Mouse (Mus musculus) G1E (cell line): ENCODE measurements around the gene Mpdu1. TPM values are rescaled to one million over a fixed set of nuclear protein-coding genes. Genes with fewer than 3 reads are reported as not detected.
A peak's percentile ranks its signal among the peaks of the same experiment; 100 is the strongest.
"Not testable (repeated sequence)": the region's sequence is repeated elsewhere in the genome, so short reads cannot be mapped to it uniquely, and the experiment has no call there.

ENCODE experiments used
- ATAC-seq: 2 replicates; pipeline ENCODE4 v1.8.0; 2016; ENCODE audit warnings: mild to moderate bottlenecking; ENCODE audit not compliant: insufficient number of reproducible peaks, poor library complexity, low FRiP score, severe bottlenecking; ENCODE audit errors: extremely low read depth
- DNase-seq: peaks from one replicate; pipeline ENCODE4 v3.0.0; 2012; ENCODE audit warnings: low spot score
- H3K27me3 ChIP-seq: 2 replicates; pipeline ENCODE4 v1.6.1; 2012; ENCODE audit warnings: mild to moderate bottlenecking, low read length, inconsistent platforms; ENCODE audit not compliant: insufficient read depth
- H3K36me3 ChIP-seq: replicated peaks from 2 replicates; pipeline ENCODE3; 2012; ENCODE audit warnings: mild to moderate bottlenecking, inconsistent platforms
- H3K4me1 ChIP-seq: 2 replicates; pipeline ENCODE4 v1.6.1; 2012; ENCODE audit warnings: low read depth, low read length, inconsistent platforms, mixed read lengths; ENCODE audit not compliant: insufficient read depth
- H3K4me3 ChIP-seq: 2 replicates; pipeline ENCODE4 v1.5.1; 2012; ENCODE audit warnings: low read depth, mild to moderate bottlenecking, inconsistent platforms, low read length, moderate library complexity, mixed read lengths
- H3K9me3 ChIP-seq: replicated peaks from 2 replicates; pipeline ENCODE4 v1.6.1; 2012; ENCODE audit warnings: inconsistent platforms
- CTCF ChIP-seq: IDR thresholded peaks from 2 replicates; pipeline ENCODE4 v1.5.1; 2012; ENCODE audit warnings: low read depth, low read length, inconsistent platforms, mixed read lengths
- GATA1 ChIP-seq: IDR thresholded peaks from 2 replicates; pipeline ENCODE4 v1.6.1; 2012; ENCODE audit warnings: borderline replicate concordance, low read length, inconsistent platforms, mixed read lengths
- GATA2 ChIP-seq: IDR thresholded peaks from 2 replicates; pipeline ENCODE4 v1.6.1; 2012; ENCODE audit warnings: low read depth, low read length, inconsistent platforms, borderline replicate concordance
- POLR2AphosphoS5 ChIP-seq: IDR thresholded peaks from 2 replicates; pipeline ENCODE4 v1.6.1; 2012; ENCODE audit warnings: low read depth, low read length, inconsistent platforms; ENCODE audit not compliant: insufficient replicate concordance
- TAL1 ChIP-seq: conservative IDR thresholded peaks from 2 replicates; pipeline ENCODE4 v1.6.1; 2012; ENCODE audit warnings: low read depth, low read length, inconsistent platforms, mixed read lengths
- polyA plus RNA-seq: library from polyadenylated mRNA; stranded (reverse); fragments of >175 nt; gene quantifications from 2 replicates; pipeline ENCODE4 v1.2.3, GENCODE M21; 2012
- total RNA-seq, 2 experiments: library from RNA; stranded (forward) in 1 of 2; stranded (reverse) in 1 of 2; fragments of 200-1000 nt in 1 of 2; fragments of >200 nt in 1 of 2; fragmentation: Nextera tagmentation in 1 of 2; gene quantifications; 2 replicates each; pipeline ENCODE4 v1.2.3; 2014 to 2017

Mpdu1 gene
- total and polyA plus RNA-seq, 3 experiments = 24.9 to 43.4 (median 27.0) TPM

GRCm38 (mm10) chr11:69621571-69622268 is 40.7 kb downstream of the Mpdu1 start, which contains the start of gene Sat2:
TSS of gene Sat2 (plus strand) at chr11:69622024.
- H3K4me1 ChIP-seq = peaks cover 46% of the 10 kb centered on the region
- no peaks in the 10 kb centered on the region for H3K36me3 ChIP-seq
- peaks cover 15% of the 10 kb centered on the region for H3K27me3 ChIP-seq
- H3K4me3 ChIP-seq = peak within 1 kb of the TSS; percentile 69
- no peak for TF ChIP-seq TAL1
- no peak for TF ChIP-seq CTCF
- TF ChIP-seq GATA2 = no peak
- DNase-seq = no peak
- no peaks in the 10 kb centered on the region for H3K9me3 ChIP-seq
- ATAC-seq = peak; percentile 34

DNA sequence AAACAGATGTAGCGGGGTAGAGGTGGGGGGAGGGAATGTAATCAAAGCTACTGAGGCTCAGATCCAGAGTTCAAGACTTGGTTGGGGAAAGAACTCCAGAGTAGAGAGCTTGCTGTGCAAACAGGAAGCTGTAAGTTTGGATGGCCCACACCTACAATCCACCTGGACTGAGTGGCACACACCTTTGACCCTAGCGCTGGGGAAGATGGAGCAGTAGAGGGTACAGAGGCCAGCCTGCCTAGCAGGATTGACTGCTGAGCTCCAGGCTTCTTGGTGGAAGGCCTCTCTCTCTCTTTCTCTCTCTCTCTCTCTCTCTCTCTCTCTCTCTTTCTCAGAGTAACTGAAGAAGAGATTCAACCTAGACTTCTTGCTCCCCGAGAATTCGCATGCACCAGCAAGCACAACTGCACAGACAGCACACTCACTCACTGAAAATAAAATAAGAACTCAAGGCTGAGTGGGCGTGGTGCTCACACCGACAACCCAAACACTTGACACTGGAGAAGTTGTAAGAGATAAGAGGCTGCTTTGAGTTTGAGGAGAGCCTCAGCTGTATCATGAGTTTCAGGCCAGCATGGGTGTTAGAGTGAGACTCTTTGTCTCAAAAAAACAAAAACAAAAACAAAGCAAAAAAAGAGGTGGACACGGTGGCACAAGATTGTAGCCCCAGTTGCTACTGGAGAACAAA is 41.9 kb downstream of the Mpdu1 start:
- Histone ChIP-seq H3K4me1 (peaks cover 46% of the 10 kb centered on the region), H3K36me3 (no peaks in the 10 kb centered on the region), H3K9me3 (no peaks in the 10 kb centered on the region), H3K27me3 (peaks cover 27% of the 10 kb centered on the region), H3K4me3 (no peak overlapping the region)
- TF ChIP-seq GATA2 (no peak), TAL1 (no peak), POLR2AphosphoS5 (no peak), CTCF (no peak), GATA1 (no peak)
- DNase-seq (no peak), ATAC-seq (no peak)

DNA sequence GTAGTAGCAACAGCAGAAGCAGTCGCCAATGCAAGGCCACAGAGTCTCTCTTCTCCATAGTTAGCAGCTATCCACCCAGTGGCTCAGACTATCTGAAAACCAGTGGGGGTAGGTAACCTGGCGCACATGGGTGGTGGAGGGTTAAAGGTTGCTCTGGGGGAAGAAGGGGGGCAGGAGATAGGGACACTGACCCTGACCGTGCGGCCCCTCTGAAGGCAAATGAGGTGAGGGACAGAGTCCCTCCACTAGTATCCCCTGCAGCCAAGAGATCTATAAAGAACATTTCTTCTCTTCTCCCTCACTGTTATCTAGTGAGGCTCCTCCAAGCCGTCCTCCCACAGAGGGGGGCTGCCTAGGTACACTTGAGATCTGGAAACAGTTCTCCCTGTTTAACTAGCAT is 44.6 kb downstream of the Mpdu1 start, which contains the start of gene Shbg:
Shbg (minus strand) TSS at position 101 of the 400 bp plus-strand sequence.
- Histone ChIP-seq H3K9me3 (no peaks in the 10 kb centered on the region), H3K36me3 (no peaks in the 10 kb centered on the region), H3K4me3 (no peak within 1 kb of the TSS), H3K27me3 (peaks cover 33% of the 10 kb centered on the region), H3K4me1 (peaks cover 62% of the 10 kb centered on the region)
- ATAC-seq (no peak), DNase-seq (no peak)
- TF ChIP-seq GATA2 (no peak), GATA1 (no peak), TAL1 (no peak), CTCF (no peak), POLR2AphosphoS5 (no peak)

- peaks cover 56% of the 10 kb centered on the region for H3K4me1 ChIP-seq
- no peaks in the 10 kb centered on the region for H3K36me3 ChIP-seq
- H3K4me3 ChIP-seq = no peak overlapping the region
- peaks cover 33% of the 10 kb centered on the region for H3K27me3 ChIP-seq
- no peaks in the 10 kb centered on the region for H3K9me3 ChIP-seq
- DNase-seq (no peak), ATAC-seq (no peak)
- TF ChIP-seq GATA2 = no peak
Observed at GRCm38 (mm10) chr11:69616781-69617180, 45.7 kb downstream of the Mpdu1 start.

- peaks cover 33% of the 10 kb centered on the region for H3K27me3 ChIP-seq
- ATAC-seq, H3K9me3 ChIP-seq, H3K36me3 ChIP-seq, H3K4me3 ChIP-seq, DNase-seq: not testable (repeated sequence)
- H3K4me1 ChIP-seq = peaks cover 57% of the 10 kb centered on the region
Observed at GRCm38 (mm10) chr11:69614257-69614588, 48.2 kb downstream of the Mpdu1 start.

DNA sequence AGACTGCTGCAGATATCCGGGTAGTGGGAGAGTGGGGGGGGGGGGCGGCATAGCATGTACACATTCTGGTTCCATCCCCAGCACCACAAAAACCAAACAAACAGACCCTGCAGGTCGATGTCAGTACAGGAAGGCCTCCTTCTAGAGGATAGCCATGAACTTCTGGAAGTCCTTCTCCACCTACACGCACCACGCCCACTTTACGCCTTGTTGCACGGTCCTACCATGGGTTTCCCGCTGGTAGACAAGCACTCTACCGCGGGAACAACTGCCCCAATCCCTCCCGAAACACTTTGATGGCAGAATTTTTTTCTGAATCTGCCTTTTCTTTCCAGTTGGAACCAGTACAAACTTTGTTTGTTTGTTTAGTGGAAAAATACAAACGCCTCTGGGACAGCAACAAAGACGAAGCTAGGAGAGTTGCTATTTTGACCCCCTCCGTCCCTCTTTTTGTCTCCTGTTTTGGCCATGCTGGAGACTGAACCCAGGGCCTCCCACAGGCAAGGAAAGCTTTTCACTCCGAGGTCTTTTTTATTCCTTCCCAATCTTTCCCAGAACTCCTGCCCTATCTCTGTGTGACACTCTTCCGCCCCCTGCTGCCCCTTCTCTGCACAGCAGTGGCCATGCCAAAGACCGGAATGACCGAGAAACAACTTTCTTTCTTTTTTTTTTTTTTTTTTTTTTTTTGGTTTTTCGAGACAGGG is 48.7 kb downstream of the Mpdu1 start:
- peak overlapping the region; percentile 58; the same call in 1 of the 2 replicates for H3K4me3 ChIP-seq
- H3K27me3 ChIP-seq = peaks cover 33% of the 10 kb centered on the region
- H3K9me3 ChIP-seq = no peaks in the 10 kb centered on the region
- ATAC-seq (no peak), DNase-seq (no peak)
- H3K4me1 ChIP-seq = peaks cover 62% of the 10 kb centered on the region
- TF ChIP-seq CTCF (peak; percentile 42; the same call in 1 of the 2 replicates), TAL1 (no peak)
- no peaks in the 10 kb centered on the region for H3K36me3 ChIP-seq
